Mouse (Mus musculus) neural tube, embryonic 15.5 days (tissue): ENCODE data around the gene Exd2. TPM values are rescaled to one million over a fixed set of nuclear protein-coding genes. Genes with fewer than 3 reads are reported as not detected.

ENCODE experiments used
- ATAC-seq: fragments of 200-750 bp; cut with Nextera tagmentation; 2 replicates; pipeline ENCODE4 v1.8.0; 2017; ENCODE audit warnings: mild to moderate bottlenecking, moderate TSS enrichment, moderate library complexity; ENCODE audit not compliant: low FRiP score
- H3K27ac ChIP-seq: fragments of 300-500 bp; sonication (generic); replicated peaks from 2 replicates; pipeline ENCODE4 v1.5.1; 2015; ENCODE audit warnings: mild to moderate bottlenecking, inconsistent platforms
- H3K27me3 ChIP-seq: fragments of 300-500 bp; sonication (generic); replicated peaks from 2 replicates; pipeline ENCODE4 v1.6.1; 2015; ENCODE audit warnings: inconsistent platforms
- H3K36me3 ChIP-seq: fragments of 300-500 bp; sonication (generic); 2 replicates; pipeline ENCODE4 v1.6.1; 2015; ENCODE audit warnings: inconsistent platforms
- H3K4me1 ChIP-seq: fragments of 300-500 bp; sonication (generic); 2 replicates; pipeline ENCODE4 v1.6.1; 2015; ENCODE audit warnings: inconsistent platforms
- H3K4me2 ChIP-seq: fragments of 300-500 bp; sonication (generic); 2 replicates; pipeline ENCODE4 v1.6.1; 2015; ENCODE audit warnings: inconsistent platforms, mild to moderate bottlenecking, moderate library complexity
- H3K4me3 ChIP-seq: fragments of 300-500 bp; sonication (generic); replicated peaks from 2 replicates; pipeline ENCODE4 v1.5.1; 2015; ENCODE audit warnings: mild to moderate bottlenecking, inconsistent platforms
- H3K9ac ChIP-seq: fragments of 300-500 bp; sonication (generic); replicated peaks from 2 replicates; pipeline ENCODE4 v1.6.1; 2015; ENCODE audit warnings: mild to moderate bottlenecking, inconsistent platforms
- H3K9me3 ChIP-seq: fragments of 300-500 bp; sonication (generic); replicated peaks from 2 replicates; pipeline ENCODE4 v1.6.1; 2016; ENCODE audit warnings: inconsistent platforms
- WGBS: fragments of 180-500 bp; shearing (Covaris S2); methylation state at CpG from one replicate; pipeline ENCODE4 v1.1.7; 2015; ENCODE audit warnings: mixed read lengths; 5-methylcytosine and 5-hydroxymethylcytosine counted together
- polyA plus RNA-seq: library from polyadenylated mRNA; unstranded; fragments of >200 nt; fragmentation: Nextera tagmentation; extraction: Ambion mirVana; gene quantifications from 2 replicates; pipeline ENCODE4 v1.2.1, GENCODE M21; 2015

Gene Exd2
- polyA plus RNA-seq, 1 experiment from 2014 or later, result 50.1 TPM

DNA sequence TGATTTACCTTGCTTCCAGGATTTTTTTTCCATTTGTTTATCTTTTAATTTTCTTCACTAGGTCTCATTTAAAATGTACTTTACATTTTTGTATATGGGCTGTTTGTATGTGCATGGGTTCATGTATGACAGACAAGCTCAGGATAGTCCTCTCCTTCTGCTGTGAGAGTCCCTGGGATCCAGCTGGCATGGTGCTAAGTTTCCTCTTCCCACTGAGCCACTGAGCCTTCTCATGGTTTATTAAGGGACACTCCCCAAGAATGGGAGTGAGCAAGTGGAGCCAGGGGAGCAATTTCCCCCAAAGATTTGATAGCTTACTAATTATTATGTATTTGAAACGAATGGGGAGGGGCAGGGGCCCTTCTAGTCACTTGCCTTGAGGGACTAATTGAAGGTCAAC is 37.6 kb downstream of the Exd2 start:
- Histone ChIP-seq H3K4me2 (no peak overlapping the region), H3K27ac (no peak overlapping the region), H3K9me3 (no peaks in the 10 kb centered on the region), H3K27me3 (no peaks in the 10 kb centered on the region), H3K9ac (no peak overlapping the region), H3K36me3 (no peaks in the 10 kb centered on the region), H3K4me3 (no peak overlapping the region), H3K4me1 (no peaks in the 10 kb centered on the region)
- ATAC-seq, result no peak
- 30% methylated on average over 1 of the region's 1 CpGs for WGBS

DNA sequence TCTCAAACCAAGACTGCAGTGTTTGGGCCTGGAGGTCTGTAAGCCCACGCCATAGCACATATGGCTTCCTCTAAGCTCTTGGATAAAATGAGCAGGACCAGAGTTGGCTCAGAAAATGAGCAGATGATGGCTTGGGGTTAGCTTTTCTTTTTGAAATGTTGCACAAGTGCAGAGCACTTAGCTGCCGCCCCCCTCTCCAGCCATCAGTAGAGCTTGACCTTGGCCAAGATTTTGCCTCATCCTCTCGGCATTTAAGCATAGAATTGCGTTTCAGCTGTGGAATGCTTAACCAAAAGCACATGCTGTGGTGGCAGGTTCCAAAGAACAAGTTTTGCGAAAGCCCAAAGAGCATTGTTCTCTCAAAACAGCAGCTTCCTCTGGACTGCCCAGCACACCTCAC is 41.8 kb downstream of the Exd2 start:
- Histone ChIP-seq H3K4me3 (no peak overlapping the region), H3K4me2 (no peak overlapping the region), H3K27me3 (no peaks in the 10 kb centered on the region), H3K9ac (no peak overlapping the region), H3K4me1 (0 out of 2 replicates have a peak, but pooled peaks cover 4% of the 10 kb centered on the region), H3K27ac (no peak overlapping the region), H3K36me3 (no peaks in the 10 kb centered on the region), H3K9me3 (no peaks in the 10 kb centered on the region)
- ATAC-seq, result no peak
- WGBS, result 83% methylated on average over 5 of the region's 5 CpGs

DNA sequence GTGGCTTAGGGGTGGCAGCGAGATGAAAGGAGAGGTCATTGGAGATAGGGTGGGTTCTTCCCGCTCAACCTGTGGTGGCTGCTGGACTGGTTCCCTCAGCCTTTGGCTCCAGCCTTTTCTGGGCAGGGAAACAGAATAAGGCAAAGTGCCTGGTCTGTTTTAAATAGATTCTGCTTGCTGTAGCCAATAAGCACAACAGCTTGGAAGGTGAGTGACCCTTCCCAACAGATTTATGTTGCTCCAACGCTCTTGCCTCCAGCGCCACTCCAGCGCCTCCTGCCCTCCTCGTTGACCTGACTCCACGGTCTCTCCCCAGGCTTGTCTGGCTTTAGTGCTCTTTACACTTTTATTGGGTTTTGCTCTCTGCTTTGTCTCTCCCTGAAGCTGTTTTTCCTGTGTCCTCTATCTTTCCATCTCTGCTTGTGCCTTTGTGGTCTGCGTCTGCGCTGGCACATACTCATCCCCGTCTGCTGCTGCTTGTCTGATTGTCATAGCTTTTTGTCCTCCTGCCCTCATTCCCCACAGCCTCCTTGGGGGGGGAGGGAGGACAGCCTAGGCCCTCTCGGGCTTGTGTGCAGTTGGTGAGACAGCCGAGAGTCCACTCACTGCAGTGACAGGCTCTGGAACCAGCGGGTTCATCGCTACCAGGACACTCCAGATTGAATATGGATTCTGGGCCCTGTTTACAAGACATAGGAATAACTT is 44.3 kb downstream of the Exd2 start:
- WGBS, result 36% methylated on average over 14 of the region's 14 CpGs
- Histone ChIP-seq H3K4me1 (0 out of 2 replicates have a peak, but pooled peaks cover 4% of the 10 kb centered on the region), H3K9ac (no peak overlapping the region), H3K27me3 (no peaks in the 10 kb centered on the region), H3K9me3 (no peaks in the 10 kb centered on the region), H3K27ac (no peak overlapping the region), H3K4me3 (no peak overlapping the region), H3K36me3 (no peaks in the 10 kb centered on the region), H3K4me2 (no peak overlapping the region)
- ATAC-seq, result no peak

DNA sequence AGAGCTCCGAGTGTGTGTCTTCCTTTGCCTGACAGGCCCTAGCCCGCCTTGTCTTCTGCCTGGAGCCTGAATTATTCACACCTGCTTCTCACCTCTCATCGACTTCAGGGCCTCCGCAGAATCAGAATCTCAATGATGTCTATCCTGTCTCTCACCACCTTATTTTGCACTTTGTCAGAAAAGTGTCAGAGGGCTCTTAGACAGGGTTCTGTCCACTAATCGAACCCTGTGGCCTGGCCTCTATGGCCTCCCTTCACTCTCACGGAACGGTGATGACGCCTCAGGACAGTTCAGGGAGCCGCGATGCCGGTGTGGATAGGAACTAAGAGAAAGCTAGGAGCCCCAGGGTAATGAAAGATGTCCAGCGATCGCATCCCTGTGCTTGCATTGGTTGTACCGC is 55.1 kb downstream of the Exd2 start, which contains the start of gene Galnt16:
Gene Galnt16 (plus strand): TSS at position 301 of the 400 bp plus-strand sequence.
- H3K36me3 ChIP-seq, result no peaks in the 10 kb centered on the region
- H3K4me1 ChIP-seq, result peaks cover 40% of the 10 kb centered on the region
- H3K4me3 ChIP-seq, result peak within 1 kb of the TSS; percentile 91
- H3K4me2 ChIP-seq, result peak within 1 kb of the TSS; percentile 78
- ATAC-seq, result no peak
- WGBS, result 6% methylated on average over 14 of the region's 14 CpGs
- H3K9ac ChIP-seq, result peak within 1 kb of the TSS; percentile 83
- peaks cover 20% of the 10 kb centered on the region for H3K27me3 ChIP-seq
- H3K9me3 ChIP-seq, result no peaks in the 10 kb centered on the region
- peak within 1 kb of the TSS; percentile 93 for H3K27ac ChIP-seq

DNA sequence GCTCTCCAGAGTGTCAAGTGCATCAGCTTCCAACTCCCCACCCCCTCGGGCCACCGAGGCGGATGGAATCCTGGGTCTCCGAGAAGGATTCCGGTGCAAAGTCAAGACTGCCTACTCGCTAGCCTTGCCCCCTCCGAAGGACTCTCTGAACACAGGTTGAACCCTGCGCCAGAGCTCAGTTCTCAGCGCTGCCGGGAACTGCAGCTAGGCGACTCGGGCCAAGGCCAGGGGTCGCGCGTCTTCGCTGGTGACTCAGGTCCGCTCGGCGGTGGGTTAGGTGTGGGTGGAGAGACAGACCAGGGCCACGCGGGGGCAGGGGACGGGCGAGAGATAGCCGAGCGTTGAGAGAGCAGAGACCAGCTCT is 55.5 kb downstream of the Exd2 start:
- Histone ChIP-seq H3K27ac (peak overlapping the region; percentile 93), H3K9me3 (no peaks in the 10 kb centered on the region), H3K4me2 (peak overlapping the region; percentile 78), H3K4me1 (peaks cover 41% of the 10 kb centered on the region), H3K27me3 (peaks cover 20% of the 10 kb centered on the region), H3K4me3 (peak overlapping the region; percentile 91), H3K9ac (peak overlapping the region; percentile 83), H3K36me3 (no peaks in the 10 kb centered on the region)
- peak; percentile 68 for ATAC-seq
- WGBS, result under 1% methylated on average over 25 of the region's 25 CpGs

DNA sequence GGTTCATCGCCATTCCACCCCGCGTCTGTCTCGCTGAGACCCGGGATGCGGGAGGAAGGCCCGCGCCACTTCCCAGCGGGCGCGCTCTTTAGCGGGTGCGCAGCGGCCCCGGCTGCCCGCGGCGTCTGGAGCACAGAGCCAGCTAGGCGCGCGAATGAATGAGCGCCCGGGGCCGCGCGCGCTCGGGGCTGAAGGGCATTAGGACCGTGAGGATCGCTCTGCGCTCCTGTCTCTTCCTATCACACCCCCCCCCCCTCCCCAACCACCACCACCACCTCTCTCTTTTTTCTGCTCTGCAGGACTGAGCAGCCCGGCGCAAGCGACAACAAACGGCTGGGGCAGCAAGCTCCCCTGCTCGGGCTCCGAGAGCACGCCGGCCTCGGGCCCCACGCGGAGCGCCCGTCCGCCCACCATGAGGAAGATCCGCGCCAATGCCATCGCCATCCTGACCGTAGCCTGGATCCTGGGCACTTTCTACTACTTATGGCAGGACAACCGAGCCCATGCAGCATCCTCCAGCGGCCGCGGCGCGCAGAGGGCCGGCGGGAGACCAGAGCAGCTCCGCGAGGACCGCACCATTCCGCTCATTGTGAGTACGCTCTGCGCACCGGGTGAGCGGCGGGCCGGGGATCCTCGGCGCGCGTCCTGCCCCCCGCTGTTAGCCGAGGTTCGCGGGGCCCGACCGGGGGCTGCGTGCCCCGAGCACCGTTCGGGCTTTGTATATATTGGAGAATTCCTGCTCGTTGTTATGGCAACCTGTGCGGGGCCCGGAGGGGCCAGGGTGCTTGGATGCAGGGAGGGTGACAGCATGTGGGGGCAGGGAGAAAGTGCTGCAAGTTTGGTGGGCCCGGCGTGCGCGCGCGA is 56.1 kb downstream of the Exd2 start:
- peak overlapping the region; percentile 93 for H3K27ac ChIP-seq
- H3K4me3 ChIP-seq, result peak overlapping the region; percentile 91
- under 1% methylated on average over 85 of the region's 90 CpGs for WGBS
- peaks cover 20% of the 10 kb centered on the region for H3K27me3 ChIP-seq
- peaks cover 47% of the 10 kb centered on the region for H3K4me1 ChIP-seq
- no peaks in the 10 kb centered on the region for H3K9me3 ChIP-seq
- peak overlapping the region; percentile 78 for H3K4me2 ChIP-seq
- peak; percentile 90 for ATAC-seq
- H3K36me3 ChIP-seq, result no peaks in the 10 kb centered on the region
- H3K9ac ChIP-seq, result peak overlapping the region; percentile 83

DNA sequence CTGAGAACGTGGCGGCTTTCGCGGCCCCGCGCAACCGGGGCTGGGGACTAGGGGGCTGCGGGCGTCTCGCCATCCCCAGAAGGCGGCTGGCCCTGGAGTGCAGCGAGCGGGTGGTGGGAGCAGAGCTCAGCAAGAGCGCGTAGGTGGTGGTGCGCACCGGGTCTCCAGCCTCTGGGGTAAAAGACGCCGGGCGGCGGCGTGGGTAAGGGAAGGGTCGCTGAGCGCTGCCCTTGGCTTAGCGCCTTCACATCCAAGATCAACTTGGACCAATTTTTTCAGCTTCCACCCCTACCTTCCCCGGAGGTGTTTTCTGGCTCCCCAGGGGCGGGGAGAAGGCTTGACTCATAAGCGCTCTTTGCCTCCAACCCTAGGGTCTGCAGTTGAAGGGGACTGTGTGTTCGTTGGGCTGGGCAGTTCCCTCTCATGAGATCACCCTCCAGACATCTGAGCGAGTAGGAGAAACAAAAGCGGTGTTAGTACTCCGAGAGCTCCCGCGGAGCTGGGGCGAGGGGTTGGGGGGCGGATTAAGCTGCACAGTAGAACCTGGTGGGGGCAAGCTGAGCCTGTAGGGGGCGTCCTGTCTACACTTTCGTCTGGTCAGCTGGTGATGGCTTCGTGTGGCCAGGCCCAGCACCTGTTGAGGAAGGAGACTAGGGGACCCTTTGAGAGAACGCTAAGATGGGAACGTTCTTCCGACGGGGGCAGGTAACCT is 56.9 kb downstream of the Exd2 start:
- H3K9me3 ChIP-seq, result no peaks in the 10 kb centered on the region
- peak overlapping the region; percentile 78 for H3K4me2 ChIP-seq
- peaks cover 20% of the 10 kb centered on the region for H3K27me3 ChIP-seq
- peaks cover 52% of the 10 kb centered on the region for H3K4me1 ChIP-seq
- H3K27ac ChIP-seq, result peak overlapping the region; percentile 93
- H3K4me3 ChIP-seq, result peak overlapping the region; percentile 91
- peak; percentile 26 for ATAC-seq
- peak overlapping the region; percentile 83 for H3K9ac ChIP-seq
- WGBS, result 1% methylated on average over 43 of the region's 43 CpGs
- H3K36me3 ChIP-seq, result no peaks in the 10 kb centered on the region

DNA sequence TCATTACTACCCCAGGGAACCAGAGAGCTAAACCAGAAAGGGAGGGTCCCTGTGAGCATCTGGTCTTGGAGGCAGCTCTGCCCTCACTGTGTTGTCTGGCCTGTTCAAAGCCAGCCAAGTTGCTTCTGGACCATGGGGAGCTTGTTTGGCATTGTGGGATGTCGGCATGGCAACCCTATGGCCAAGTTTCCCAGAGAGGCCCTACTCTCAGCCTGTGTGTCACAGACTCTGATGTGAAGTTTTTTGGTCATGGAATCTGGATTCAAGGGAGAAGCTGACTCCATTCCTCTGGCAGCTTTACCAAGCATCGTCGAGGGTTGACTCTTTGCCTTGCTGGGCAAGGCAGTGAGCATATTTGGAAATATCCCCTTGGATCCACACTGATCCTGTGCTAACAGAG is 59.1 kb downstream of the Exd2 start:
- H3K27ac ChIP-seq, result no peak overlapping the region
- WGBS, result 70% methylated on average over 3 of the region's 3 CpGs
- no peaks in the 10 kb centered on the region for H3K9me3 ChIP-seq
- peaks cover 61% of the 10 kb centered on the region for H3K4me1 ChIP-seq
- H3K9ac ChIP-seq, result no peak overlapping the region
- H3K36me3 ChIP-seq, result no peaks in the 10 kb centered on the region
- H3K27me3 ChIP-seq, result peaks cover 6% of the 10 kb centered on the region; the same call in 1 of the 2 replicates
- H3K4me3 ChIP-seq, result no peak overlapping the region
- no peak for ATAC-seq
- no peak overlapping the region for H3K4me2 ChIP-seq

DNA sequence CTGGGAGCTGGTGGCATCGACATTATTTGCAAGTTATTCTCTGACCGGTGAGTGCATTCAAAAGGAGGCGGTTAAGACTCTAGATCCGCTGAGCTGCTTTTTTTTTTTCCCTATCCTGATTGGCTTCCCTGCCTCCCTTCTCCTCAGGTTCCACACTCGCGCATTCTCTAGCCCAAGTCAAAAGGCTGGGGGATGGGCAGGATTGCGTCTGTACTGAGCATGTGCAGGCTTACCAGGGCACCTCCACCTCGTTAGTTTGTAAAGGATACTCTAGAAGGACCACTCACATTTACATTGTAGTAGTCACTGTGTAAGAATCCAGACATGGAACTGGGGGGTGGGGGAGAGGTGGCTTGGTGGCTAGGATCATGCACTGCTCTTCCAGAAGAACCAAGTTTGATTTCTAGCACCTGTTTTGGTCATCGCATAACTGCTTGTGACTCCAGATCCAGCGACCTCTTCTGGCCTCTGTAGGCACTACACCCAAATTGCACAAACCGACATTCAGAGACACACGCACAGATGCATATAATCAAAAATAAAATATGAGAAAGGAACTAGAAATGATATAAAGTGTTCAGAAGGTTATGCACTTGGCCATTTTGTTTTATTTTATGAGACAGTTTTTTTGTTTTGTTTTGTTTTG is 61.5 kb downstream of the Exd2 start:
- no peak overlapping the region for H3K4me2 ChIP-seq
- 28% methylated on average over 12 of the region's 12 CpGs for WGBS
- H3K9me3 ChIP-seq, result no peaks in the 10 kb centered on the region
- H3K4me3 ChIP-seq, result no peak overlapping the region
- H3K36me3 ChIP-seq, result no peaks in the 10 kb centered on the region
- H3K4me1 ChIP-seq, result peaks cover 61% of the 10 kb centered on the region
- H3K27ac ChIP-seq, result no peak overlapping the region
- no peaks in the 10 kb centered on the region for H3K27me3 ChIP-seq
- H3K9ac ChIP-seq, result no peak overlapping the region
- no peak for ATAC-seq

DNA sequence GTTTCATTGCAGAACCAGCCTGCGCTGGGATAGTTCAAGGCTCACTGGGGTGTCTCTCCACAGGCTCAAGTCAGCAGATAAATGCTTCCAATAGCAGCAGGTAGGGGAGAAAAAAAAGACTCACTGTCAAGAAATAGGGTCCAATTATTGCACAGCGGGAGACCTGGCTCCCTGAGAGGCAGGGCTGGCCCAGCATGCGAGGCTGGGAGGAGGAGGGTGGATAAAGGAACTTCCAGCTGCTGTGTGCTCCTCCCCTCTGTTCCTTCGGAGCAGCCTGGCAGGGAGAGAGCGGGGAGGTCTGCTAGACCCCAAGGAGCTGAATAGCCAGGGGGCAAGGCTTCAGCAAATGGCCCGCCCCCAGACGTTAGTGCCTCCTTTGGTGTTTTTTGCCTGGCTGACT is 62.6 kb downstream of the Exd2 start:
- no peak overlapping the region for H3K4me3 ChIP-seq
- H3K27me3 ChIP-seq, result no peaks in the 10 kb centered on the region
- peaks cover 55% of the 10 kb centered on the region for H3K4me1 ChIP-seq
- 0 out of 2 replicates have a peak, but pooled peaks have one; percentile 30 for ATAC-seq
- no peaks in the 10 kb centered on the region for H3K36me3 ChIP-seq
- 0 out of 2 replicates have a peak overlapping the region, but pooled peaks have one; percentile 17 for H3K9ac ChIP-seq
- H3K4me2 ChIP-seq, result no peak overlapping the region
- WGBS, result 7% methylated on average over 7 of the region's 7 CpGs
- H3K27ac ChIP-seq, result no peak overlapping the region; the same call in 1 of the 2 replicates
- no peaks in the 10 kb centered on the region for H3K9me3 ChIP-seq

DNA sequence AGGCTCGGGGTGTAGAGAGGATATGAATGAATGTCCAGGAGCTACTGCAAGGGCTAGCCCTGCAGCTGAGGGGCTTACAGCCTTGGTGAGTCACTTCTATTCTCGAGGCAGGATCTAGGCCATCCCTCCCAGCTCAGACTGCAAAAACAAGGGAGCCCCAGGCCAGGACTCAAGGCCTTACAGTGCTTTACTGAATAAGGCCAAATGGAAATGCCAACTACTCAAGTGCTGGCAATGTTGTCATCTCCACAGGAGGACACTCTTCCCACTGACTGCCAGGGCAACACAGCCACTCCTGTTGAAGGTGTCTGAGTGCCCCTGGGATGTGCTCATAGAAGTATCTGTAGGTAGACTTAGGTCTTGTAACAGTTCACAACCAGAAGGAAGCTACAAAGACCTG is 63.6 kb downstream of the Exd2 start:
- Histone ChIP-seq H3K9me3 (no peaks in the 10 kb centered on the region), H3K4me1 (peaks cover 54% of the 10 kb centered on the region), H3K27ac (0 out of 2 replicates have a peak overlapping the region, but pooled peaks have one; percentile 23), H3K4me3 (no peak overlapping the region), H3K9ac (no peak overlapping the region), H3K36me3 (no peaks in the 10 kb centered on the region), H3K27me3 (no peaks in the 10 kb centered on the region), H3K4me2 (no peak overlapping the region)
- ATAC-seq, result no peak
- WGBS, result 69% methylated on average over 2 of the region's 2 CpGs
